Mouse (Mus musculus) layer of hippocampus, adult 2 months (tissue): ENCODE results near the gene Klc2. TPM values are rescaled to one million over a fixed set of nuclear protein-coding genes. Genes with fewer than 3 reads are reported as not detected.
A peak's percentile ranks its signal among the peaks of the same experiment; 100 is the strongest.

ENCODE experiments used
- DNase-seq, 2 experiments: peaks; one replicate each; pipeline ENCODE4 v3.0.0; 2022; ENCODE audit warnings: low spot score in 2 of 2
- H3K27ac ChIP-seq: fragments of 200-600 bp; 2 replicates; pipeline ENCODE4 v1.8.1; 2022
- H3K4me3 ChIP-seq: fragments of 200-600 bp; 2 replicates; pipeline ENCODE4 v1.8.1; 2022; ENCODE audit warnings: mild to moderate bottlenecking
- CTCF ChIP-seq: fragments of 200-600 bp; conservative IDR thresholded peaks from 2 replicates; pipeline ENCODE4 v1.8.1; 2022; ENCODE audit warnings: antibody characterized with exemption, mild to moderate bottlenecking, moderate library complexity
- total RNA-seq, 2 experiments: library from RNA; stranded (reverse); gene quantifications; 2 replicates each; pipeline ENCODE4 v1.2.3; 2021

Klc2 gene
- total RNA-seq, 2 experiments from 2014 or later = 223 to 231 TPM

- no peak for DNase-seq
- H3K4me3 ChIP-seq = peak overlapping the region; percentile 18; the same call in 1 of the 2 replicates
- no peak for TF ChIP-seq CTCF
- peak overlapping the region; percentile 62; the same call in 1 of the 2 replicates for H3K27ac ChIP-seq
These were observed 35.8 kb downstream of the Klc2 start for GRCm38 (mm10) chr19:5082596-5082995.

- Histone ChIP-seq H3K4me3 (peak overlapping the region; percentile 13; the same call in 1 of the 2 replicates), H3K27ac (peak overlapping the region; percentile 62; the same call in 1 of the 2 replicates)
- DNase-seq = no peak
- no peak for TF ChIP-seq CTCF
These were observed 36.4 kb downstream of the Klc2 start for GRCm38 (mm10) chr19:5082005-5082404.

- DNase-seq = no peak
- no peak overlapping the region for H3K27ac ChIP-seq
- peak; percentile 71 for TF ChIP-seq CTCF
- H3K4me3 ChIP-seq = no peak overlapping the region
These were observed 39.1 kb downstream of the Klc2 start for GRCm38 (mm10) chr19:5079279-5079678.

GRCm38 (mm10) chr19:5073518-5073917 is 44.8 kb downstream of the Klc2 start:
- H3K4me3 ChIP-seq = no peak overlapping the region
- no peak for TF ChIP-seq CTCF
- no peak overlapping the region for H3K27ac ChIP-seq
- DNase-seq = no peak

GRCm38 (mm10) chr19:5073028-5073427 is 45.3 kb downstream of the Klc2 start:
- peak; percentile 73 for TF ChIP-seq CTCF
- no peak for DNase-seq
- H3K4me3 ChIP-seq = peak overlapping the region; percentile 8; the same call in 1 of the 2 replicates
- H3K27ac ChIP-seq = no peak overlapping the region

- Histone ChIP-seq H3K4me3 (peak overlapping the region; percentile 55), H3K27ac (no peak overlapping the region)
- DNase-seq = no peak
- TF ChIP-seq CTCF = no peak
These were observed 45.9 kb downstream of the Klc2 start for GRCm38 (mm10) chr19:5072389-5073019.

GRCm38 (mm10) chr19:5071545-5072369 is 46.6 kb downstream of the Klc2 start:
- peak overlapping the region; percentile 57 for H3K27ac ChIP-seq
- DNase-seq = no peak

GRCm38 (mm10) chr19:5071077-5071476 is 47.3 kb downstream of the Klc2 start:
- H3K4me3 ChIP-seq = peak overlapping the region; percentile 55; the same call in 1 of the 2 replicates
- DNase-seq = no peak
- H3K27ac ChIP-seq = no peak overlapping the region; the same call in 1 of the 2 replicates
- TF ChIP-seq CTCF = no peak

More at GRCm38 (mm10) chr19:5071545-5072369, 46.6 kb downstream of the Klc2 start:
- no peak for TF ChIP-seq CTCF
- H3K4me3 ChIP-seq = peak overlapping the region; percentile 55

- Histone ChIP-seq H3K4me3 (no peak overlapping the region), H3K27ac (no peak overlapping the region)
- no peak for DNase-seq
- TF ChIP-seq CTCF = no peak
These were observed 48.4 kb downstream of the Klc2 start for GRCm38 (mm10) chr19:5069978-5070377.

GRCm38 (mm10) chr19:5069486-5069885 is 48.9 kb downstream of the Klc2 start:
- H3K27ac ChIP-seq = no peak overlapping the region
- DNase-seq = no peak
- no peak for TF ChIP-seq CTCF

GRCm38 (mm10) chr19:5068570-5069234 is 49.7 kb downstream of the Klc2 start:
- H3K27ac ChIP-seq = peak overlapping the region; percentile 21; the same call in 1 of the 2 replicates
- TF ChIP-seq CTCF = peak; percentile 23
- DNase-seq = no peak
- H3K4me3 ChIP-seq = peak overlapping the region; percentile 51

More at GRCm38 (mm10) chr19:5069486-5069885, 48.9 kb downstream of the Klc2 start:
- no peak overlapping the region; the same call in 1 of the 2 replicates for H3K4me3 ChIP-seq

GRCm38 (mm10) chr19:5067867-5068569 is 50.3 kb downstream of the Klc2 start, which contains the start of gene Cd248:
Cd248 (plus strand) TSS chr19:5068078.
- Histone ChIP-seq H3K27ac (peak within 1 kb of the TSS; percentile 32; the same call in 1 of the 2 replicates), H3K4me3 (peak within 1 kb of the TSS; percentile 51)
- DNase-seq = no peak
- TF ChIP-seq CTCF = no peak
